Mouse (Mus musculus) erythroblast, embryonic 14.5 days (primary cell): ENCODE measurements around the gene Tnf. TPM values are rescaled to one million over a fixed set of nuclear protein-coding genes. Genes with fewer than 3 reads are reported as not detected.

Experiments
- H3K27me3 ChIP-seq: 2 replicates; pipeline ENCODE4 v1.6.1; 2012; ENCODE audit warnings: inconsistent platforms; ENCODE audit not compliant: control insufficient read depth
- H3K36me3 ChIP-seq: 2 replicates; pipeline ENCODE4 v1.6.1; 2012; ENCODE audit warnings: mild to moderate bottlenecking, inconsistent platforms; ENCODE audit not compliant: control insufficient read depth
- H3K4me1 ChIP-seq: 2 replicates; pipeline ENCODE4 v1.6.1; 2012; ENCODE audit warnings: inconsistent platforms; ENCODE audit not compliant: control insufficient read depth
- H3K4me3 ChIP-seq: replicated peaks from 2 replicates; pipeline ENCODE3; 2012; ENCODE audit warnings: moderate library complexity, mild to moderate bottlenecking, inconsistent platforms
- H3K9me3 ChIP-seq: 2 replicates; pipeline ENCODE4 v1.6.1; 2012; ENCODE audit warnings: low read length, inconsistent platforms, mixed read lengths; ENCODE audit not compliant: control insufficient read depth
- GATA1 ChIP-seq: IDR thresholded peaks from 2 replicates; pipeline ENCODE4 v1.6.1; 2012; ENCODE audit warnings: low read length, inconsistent platforms, mixed read lengths
- TAL1 ChIP-seq: IDR thresholded peaks from 3 replicates; pipeline ENCODE4 v1.6.1; 2012; ENCODE audit warnings: low read length, inconsistent platforms, mixed read lengths
- polyA plus RNA-seq: library from polyadenylated mRNA; stranded (reverse); fragments of >175 nt; gene quantifications from 2 replicates; pipeline ENCODE4 v1.2.3, GENCODE M21; 2012

Gene Tnf
- polyA plus RNA-seq, 1 experiment, result 0.09 TPM

GRCm38 (mm10) chr17:35152121-35152520 lies 49.7 kb downstream of the Tnf start:
- H3K4me1 ChIP-seq, result peaks cover 18% of the 10 kb centered on the region
- H3K27me3 ChIP-seq, result no peaks in the 10 kb centered on the region
- no peak overlapping the region for H3K4me3 ChIP-seq
- no peaks in the 10 kb centered on the region for H3K9me3 ChIP-seq
- TF ChIP-seq GATA1 (no peak), TAL1 (no peak)
- H3K36me3 ChIP-seq, result peaks cover 99% of the 10 kb centered on the region

Other genes with a start within 250 kb of the Tnf start
- 408 and 454 TPM in 2 replicates for gene Hspa1b, start 242.8 kb downstream of the Tnf start, polyA plus RNA-seq
- gene Gm20481, start 232.1 kb downstream of the Tnf start, polyA plus RNA-seq, result not detected in 2 replicates
- 195 and 214 TPM in 2 replicates for gene Hspa1a, start 229.9 kb downstream of the Tnf start, polyA plus RNA-seq
- gene Hspa1l, start 229.3 kb downstream of the Tnf start, polyA plus RNA-seq, result 0.04 TPM in 1 of 2 replicates, not detected in the other
- 15.9 and 21.4 TPM in 2 replicates for gene Lsm2, start 220.1 kb downstream of the Tnf start, polyA plus RNA-seq
- 41.7 and 44.9 TPM in 2 replicates for gene Vars, start 201.0 kb downstream of the Tnf start, polyA plus RNA-seq
- gene Vwa7, start 185.4 kb downstream of the Tnf start, polyA plus RNA-seq, result 0.01 TPM in 2 replicates
- 0.87 and 0.97 TPM in 2 replicates for gene Sapcd1, start 174.0 kb downstream of the Tnf start, polyA plus RNA-seq
- 0.90 and 1.3 TPM in 2 replicates for gene Msh5, start 155.3 kb downstream of the Tnf start, polyA plus RNA-seq
- 5.1 and 6.0 TPM in 2 replicates for gene Clic1, start 152.0 kb downstream of the Tnf start, polyA plus RNA-seq
- 0.78 and 0.92 TPM in 2 replicates for gene Ddah2, start 143.0 kb downstream of the Tnf start, polyA plus RNA-seq
- gene Ly6g6c, start 136.6 kb downstream of the Tnf start, polyA plus RNA-seq, result not detected in 2 replicates
- gene Mpig6b, start 135.8 kb downstream of the Tnf start, polyA plus RNA-seq, result 0.05 TPM in 1 of 2 replicates, not detected in the other
- not detected in 2 replicates for gene Ly6g6e, start 125.1 kb downstream of the Tnf start, polyA plus RNA-seq
- gene Ly6g6d, start 123.9 kb downstream of the Tnf start, polyA plus RNA-seq, result not detected in 2 replicates
- 0.07 and 0.08 TPM in 2 replicates for gene Ly6g6f, start 116.4 kb downstream of the Tnf start, polyA plus RNA-seq
- gene Abhd16a, start 112.7 kb downstream of the Tnf start, polyA plus RNA-seq, result 10.1 and 10.3 TPM in 2 replicates
- gene Ly6g5c, start 93.7 kb downstream of the Tnf start, polyA plus RNA-seq, result not detected in 2 replicates
- 0.03 TPM in 1 of 2 replicates, not detected in the other for gene Ly6g5b, start 86.6 kb downstream of the Tnf start, polyA plus RNA-seq
- 11.0 and 12.4 TPM in 2 replicates for gene Gpank1, start 80.6 kb downstream of the Tnf start, polyA plus RNA-seq
- 10.2 and 11.2 TPM in 2 replicates for gene Csnk2b, start 80.0 kb downstream of the Tnf start, polyA plus RNA-seq
- 0.27 and 0.48 TPM in 2 replicates for gene D17H6S53E, start 75.6 kb downstream of the Tnf start, polyA plus RNA-seq
- gene Apom, start 70.0 kb downstream of the Tnf start, polyA plus RNA-seq, result 0.10 and 0.20 TPM in 2 replicates
- gene Bag6, start 66.8 kb downstream of the Tnf start, polyA plus RNA-seq, result 88.8 and 102 TPM in 2 replicates
- 70.4 and 133 TPM in 2 replicates for gene Prrc2a, start 37.1 kb downstream of the Tnf start, polyA plus RNA-seq
- 0.27 TPM in 1 of 2 replicates, not detected in the other for gene Aif1, start 25.9 kb downstream of the Tnf start, polyA plus RNA-seq
- gene Lst1, start 13.6 kb downstream of the Tnf start, polyA plus RNA-seq, result not detected in 2 replicates
- gene Ltb, start 7.6 kb downstream of the Tnf start, polyA plus RNA-seq, result 0.07 and 0.08 TPM in 2 replicates
- 0.03 TPM in 1 of 2 replicates, not detected in the other for gene Lta, start 3.3 kb upstream of the Tnf start, polyA plus RNA-seq
- gene Gm16181, start 18.8 kb upstream of the Tnf start, polyA plus RNA-seq, result not detected in 2 replicates
- 0.04 and 0.37 TPM in 2 replicates for gene Atp6v1g2, start 31.7 kb upstream of the Tnf start, polyA plus RNA-seq
- gene Nfkbil1, start 33.8 kb upstream of the Tnf start, polyA plus RNA-seq, result 1.6 TPM in 2 replicates
- 18.8 and 20.8 TPM in 2 replicates for gene Ddx39b, start 39.7 kb upstream of the Tnf start, polyA plus RNA-seq
- 2.4 and 2.7 TPM in 2 replicates for gene H2-D1, start 60.7 kb upstream of the Tnf start, polyA plus RNA-seq
- gene H2-Q1, start 118.4 kb upstream of the Tnf start, polyA plus RNA-seq, result not detected in 2 replicates
- gene H2-Q2, start 140.2 kb upstream of the Tnf start, polyA plus RNA-seq, result not detected in 2 replicates
- 0.50 and 0.56 TPM in 2 replicates for gene H2-Q4, start 177.6 kb upstream of the Tnf start, polyA plus RNA-seq
- gene H2-Q6, start 222.8 kb upstream of the Tnf start, polyA plus RNA-seq, result 0.09 TPM in 1 of 2 replicates, not detected in the other
- 0.03 and 0.13 TPM in 2 replicates for gene H2-Q7, start 237.1 kb upstream of the Tnf start, polyA plus RNA-seq